In genomic region chr10:61482771-61483170, GRCm38 (mm10) we compare ENCODE assay signal across 12 mouse cellular contexts.
"Had no signal": no experiment of that assay in that cellular context is flagged by ENCODE, and none has a peak within 500 bp of the region (broad histone marks: within the 10 kb centered on the region; RNA-seq: fewer than 3 reads in every experiment).

No protein-coding gene starts in this region.

- DNase-seq: gastrocnemius, postnatal 14 days; gastrocnemius, postnatal 36 days; heart, adult 11 months; heart, adult 2 months; heart, postnatal 14 days; heart, postnatal 36 days; kidney, adult 11 months; kidney, adult 2 months; kidney, adult 9 months; kidney, postnatal 14 days; kidney, postnatal 36 days; left cerebral cortex, postnatal 4 days had no signal
